Mouse (Mus musculus) forebrain, embryonic 16.5 days (tissue): ENCODE results near the gene Tlk2. TPM values are rescaled to one million over a fixed set of nuclear protein-coding genes. Genes with fewer than 3 reads are reported as not detected.

Experiments used
- ATAC-seq: fragments of 200-750 bp; cut with Nextera tagmentation; 2 replicates; pipeline ENCODE4 v1.8.0; 2017; ENCODE audit warnings: mild to moderate bottlenecking, moderate library complexity
- H3K27ac ChIP-seq: fragments of 300-500 bp; sonication (generic); 2 replicates; pipeline ENCODE4 v1.5.1; 2014; ENCODE audit warnings: low read length, control low read depth
- H3K27me3 ChIP-seq: fragments of 300-500 bp; sonication (generic); replicated peaks from 2 replicates; pipeline ENCODE4 v1.6.1; 2014; ENCODE audit warnings: low read length; ENCODE audit not compliant: control insufficient read depth, insufficient read depth
- H3K36me3 ChIP-seq: fragments of 300-500 bp; sonication (generic); 2 replicates; pipeline ENCODE4 v1.6.1; 2014; ENCODE audit not compliant: control insufficient read depth, insufficient read depth
- H3K4me1 ChIP-seq: fragments of 300-500 bp; sonication (generic); replicated peaks from 2 replicates; pipeline ENCODE4 v1.6.1; 2014; ENCODE audit warnings: low read length; ENCODE audit not compliant: control insufficient read depth, insufficient read depth
- H3K4me2 ChIP-seq: fragments of 300-500 bp; sonication (generic); 2 replicates; pipeline ENCODE4 v1.6.1; 2014; ENCODE audit warnings: mild to moderate bottlenecking, low read length, control low read depth
- H3K4me3 ChIP-seq: fragments of 300-500 bp; sonication (generic); replicated peaks from 2 replicates; pipeline ENCODE4 v1.5.1; 2014; ENCODE audit warnings: mild to moderate bottlenecking, low read length, control low read depth
- H3K9ac ChIP-seq: fragments of 300-500 bp; sonication (generic); replicated peaks from 2 replicates; pipeline ENCODE4 v1.6.1; 2014; ENCODE audit warnings: low read depth, low read length, control low read depth
- H3K9me3 ChIP-seq: fragments of 300-500 bp; sonication (generic); 2 replicates; pipeline ENCODE4 v1.6.1; 2016; ENCODE audit warnings: low read length; ENCODE audit not compliant: control insufficient read depth
- WGBS: fragments of 180-500 bp; shearing (Covaris S2); extraction: QIAGEN DNeasy Blood & Tissue Kit; methylation state at CpG from one replicate; pipeline ENCODE4 v1.1.7; 2014; 5-methylcytosine and 5-hydroxymethylcytosine counted together
- polyA plus RNA-seq: library from polyadenylated mRNA; unstranded; fragments of >200 nt; fragmentation: Nextera tagmentation; extraction: Ambion mirVana; gene quantifications from 2 replicates; pipeline ENCODE4 v1.2.1, GENCODE M21; 2015

Gene Tlk2
- polyA plus RNA-seq, 1 experiment from 2014 or later = 17.7 TPM

DNA sequence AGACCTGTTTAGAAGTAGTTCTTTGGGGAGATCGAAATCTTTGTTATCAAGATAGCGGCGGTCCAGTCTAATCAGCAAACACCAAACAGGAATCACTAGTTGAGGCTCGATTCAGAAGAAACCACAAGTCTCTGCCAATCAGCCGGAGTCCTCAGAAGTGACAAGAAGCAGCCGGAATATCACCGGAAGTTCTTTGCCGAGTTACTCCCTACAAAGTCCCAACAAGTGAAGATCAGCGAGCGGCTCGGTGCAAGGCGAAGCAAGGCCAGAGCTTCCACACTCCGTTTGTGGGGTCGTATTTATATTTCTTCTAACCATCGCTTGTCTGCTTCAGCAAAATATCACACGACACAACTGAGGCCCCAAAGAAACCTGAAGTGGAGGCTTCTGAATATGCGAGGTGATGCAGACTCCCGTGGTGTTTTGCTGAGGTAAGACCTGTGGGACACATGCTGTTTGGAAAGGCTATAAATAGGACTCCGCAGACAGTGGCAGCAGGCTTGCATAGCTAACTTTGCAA lies 21.8 kb upstream of the Tlk2 start:
- no peak overlapping the region for H3K4me3 ChIP-seq

DNA sequence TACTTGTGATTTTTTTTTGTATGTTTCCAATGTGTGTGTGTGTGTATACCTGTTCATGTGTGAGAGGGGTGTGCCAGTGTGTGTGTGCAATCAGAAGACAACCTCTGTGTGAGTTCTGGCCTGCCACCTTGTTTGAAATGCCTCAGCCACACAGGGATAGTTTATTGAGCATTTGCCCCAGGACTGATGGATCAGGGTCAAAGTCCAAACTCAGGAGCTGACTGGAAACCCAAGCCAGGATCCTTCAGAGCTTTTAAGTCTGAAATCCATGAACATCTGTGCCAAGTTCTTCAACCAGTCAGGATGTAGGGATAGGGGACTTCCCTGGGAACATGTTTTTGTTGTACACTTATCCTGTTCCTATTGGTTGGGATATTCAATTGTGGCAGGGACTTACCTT lies 20.6 kb upstream of the Tlk2 start:
- Histone ChIP-seq H3K27me3 (no peaks in the 10 kb centered on the region), H3K36me3 (no peaks in the 10 kb centered on the region), H3K27ac (no peak overlapping the region), H3K9ac (no peak overlapping the region), H3K4me3 (no peak overlapping the region), H3K4me1 (no peaks in the 10 kb centered on the region), H3K4me2 (no peak overlapping the region), H3K9me3 (0 out of 2 replicates have a peak, but pooled peaks cover 2% of the 10 kb centered on the region)
- ATAC-seq = no peak

More for the DNA sequence above, 21.8 kb upstream of the Tlk2 start:
- H3K36me3 ChIP-seq = no peaks in the 10 kb centered on the region
- H3K4me2 ChIP-seq = no peak overlapping the region
- H3K4me1 ChIP-seq = no peaks in the 10 kb centered on the region
- no peaks in the 10 kb centered on the region for H3K27me3 ChIP-seq
- 88% methylated on average over 19 of the region's 19 CpGs for WGBS
- no peak overlapping the region for H3K27ac ChIP-seq
- no peaks in the 10 kb centered on the region for H3K9me3 ChIP-seq
- no peak for ATAC-seq
- H3K9ac ChIP-seq = no peak overlapping the region

DNA sequence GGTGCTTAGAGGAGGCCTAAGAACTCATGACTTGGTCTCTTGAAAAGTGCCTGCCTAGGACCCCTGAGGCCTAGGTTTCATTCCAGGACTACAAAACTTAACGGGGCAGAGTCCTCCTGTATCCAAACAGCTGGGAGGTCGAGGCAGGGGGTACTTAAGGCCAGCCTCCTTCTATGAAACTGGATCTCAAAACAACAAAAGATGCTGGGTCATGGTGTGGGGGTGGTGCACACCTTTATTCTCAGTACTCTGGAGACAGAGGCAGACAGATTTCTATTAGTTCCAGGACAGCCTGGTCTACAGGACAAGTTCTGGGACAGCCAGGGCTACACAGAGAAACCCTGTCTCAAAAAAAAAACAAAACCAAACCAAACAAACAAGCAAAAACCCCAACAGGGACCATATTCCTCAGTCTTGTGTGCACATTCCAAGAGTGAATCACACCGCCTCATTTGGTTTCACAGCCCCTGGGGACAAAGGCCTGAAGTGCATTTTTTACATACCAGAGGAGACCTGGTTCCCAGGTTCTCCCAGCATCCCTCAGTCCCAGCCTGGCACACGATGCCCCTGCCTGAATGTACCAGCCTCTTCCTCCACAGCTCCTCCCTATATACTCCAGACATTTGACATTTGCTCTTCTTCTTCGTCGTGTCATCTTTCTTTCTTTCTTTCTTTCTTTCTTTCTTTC lies 18.8 kb upstream of the Tlk2 start:
- no peak overlapping the region for H3K4me3 ChIP-seq
- 60% methylated on average over 6 of the region's 6 CpGs for WGBS
- no peak overlapping the region for H3K27ac ChIP-seq
- H3K9me3 ChIP-seq = 0 out of 2 replicates have a peak, but pooled peaks cover 2% of the 10 kb centered on the region
- H3K36me3 ChIP-seq = no peaks in the 10 kb centered on the region
- H3K9ac ChIP-seq = no peak overlapping the region
- H3K4me1 ChIP-seq = no peaks in the 10 kb centered on the region
- no peak for ATAC-seq
- no peaks in the 10 kb centered on the region for H3K27me3 ChIP-seq
- no peak overlapping the region for H3K4me2 ChIP-seq

DNA sequence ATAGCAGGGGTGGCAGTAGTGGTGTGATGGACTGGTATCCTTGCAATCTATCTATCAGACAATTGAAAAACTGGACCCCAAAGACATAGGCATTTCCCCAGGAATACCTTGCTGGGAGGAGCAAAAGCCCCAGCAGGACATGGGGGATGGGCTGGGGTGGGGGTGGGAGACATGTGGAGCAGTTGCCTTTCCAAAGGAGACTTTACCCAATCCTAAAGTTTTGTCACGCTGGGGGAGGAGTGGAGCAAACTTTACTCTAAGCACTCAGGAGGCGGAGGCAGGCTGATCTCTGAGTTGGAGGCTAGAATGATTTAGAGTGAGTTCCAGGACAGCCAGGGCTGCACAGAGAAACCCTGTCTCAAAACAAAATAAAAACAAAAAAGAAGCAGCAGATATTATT lies 17.2 kb upstream of the Tlk2 start:
- Histone ChIP-seq H3K27ac (no peak overlapping the region), H3K9ac (no peak overlapping the region), H3K36me3 (no peaks in the 10 kb centered on the region), H3K4me2 (no peak overlapping the region), H3K4me1 (no peaks in the 10 kb centered on the region), H3K9me3 (peaks cover 8% of the 10 kb centered on the region), H3K27me3 (no peaks in the 10 kb centered on the region), H3K4me3 (no peak overlapping the region)
- 94% methylated on average over 2 of the region's 2 CpGs for WGBS
- no peak for ATAC-seq

DNA sequence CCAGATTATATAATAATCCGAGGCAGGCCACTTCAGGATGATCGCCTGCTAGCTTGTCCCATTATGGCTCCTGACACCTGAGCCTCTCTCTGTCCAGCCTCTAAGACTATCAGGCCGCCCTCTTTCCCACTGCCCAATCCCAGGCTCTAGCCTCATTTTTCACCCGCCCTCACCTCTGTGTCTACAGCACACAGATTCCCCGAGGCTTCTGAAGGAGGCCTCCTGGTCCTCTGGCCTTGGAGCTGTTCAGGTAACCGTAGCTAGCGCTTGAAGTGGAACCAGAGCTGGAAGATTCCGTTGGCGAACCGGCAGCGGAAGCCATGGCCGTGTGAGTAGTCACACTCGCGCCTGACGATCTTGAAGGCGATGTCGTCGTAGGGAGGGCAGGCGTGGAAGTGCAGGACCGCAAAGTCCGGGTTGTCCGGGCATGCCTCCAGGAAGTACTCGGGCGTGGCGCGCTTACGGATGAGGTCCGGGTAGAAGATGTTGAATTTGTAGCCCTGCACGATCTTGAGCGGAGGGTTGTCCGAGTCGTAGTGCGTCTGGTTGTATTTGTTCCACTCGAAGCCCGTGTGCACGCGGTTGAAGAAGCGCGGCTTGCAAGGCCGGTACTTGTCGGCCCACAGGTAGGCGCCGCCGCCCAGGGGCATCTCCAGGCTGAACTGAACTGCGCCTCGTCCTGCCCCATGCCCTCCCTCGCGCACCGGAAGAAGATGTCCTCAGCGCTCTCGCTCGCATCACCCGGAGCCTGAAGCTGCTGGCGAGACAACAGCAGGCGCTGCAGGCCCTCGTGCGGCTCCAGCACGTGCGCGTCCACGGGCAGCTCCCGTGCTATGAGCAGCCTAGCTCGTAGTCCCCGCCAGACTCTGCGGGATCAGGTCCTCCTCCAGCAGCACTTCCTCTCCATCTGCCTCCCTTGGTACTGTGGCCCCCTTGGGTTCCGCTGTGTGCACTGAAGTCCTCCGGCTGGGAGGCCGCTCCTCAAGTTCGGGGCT lies 13.8 kb upstream of the Tlk2 start:
- H3K4me2 ChIP-seq = no peak overlapping the region
- no peaks in the 10 kb centered on the region for H3K36me3 ChIP-seq
- H3K9ac ChIP-seq = no peak overlapping the region
- no peaks in the 10 kb centered on the region for H3K4me1 ChIP-seq
- H3K4me3 ChIP-seq = no peak overlapping the region
- no peak overlapping the region for H3K27ac ChIP-seq
- no peak for ATAC-seq
- WGBS = 85% methylated on average over 69 of the region's 69 CpGs
- no peaks in the 10 kb centered on the region for H3K27me3 ChIP-seq
- peaks cover 8% of the 10 kb centered on the region for H3K9me3 ChIP-seq

DNA sequence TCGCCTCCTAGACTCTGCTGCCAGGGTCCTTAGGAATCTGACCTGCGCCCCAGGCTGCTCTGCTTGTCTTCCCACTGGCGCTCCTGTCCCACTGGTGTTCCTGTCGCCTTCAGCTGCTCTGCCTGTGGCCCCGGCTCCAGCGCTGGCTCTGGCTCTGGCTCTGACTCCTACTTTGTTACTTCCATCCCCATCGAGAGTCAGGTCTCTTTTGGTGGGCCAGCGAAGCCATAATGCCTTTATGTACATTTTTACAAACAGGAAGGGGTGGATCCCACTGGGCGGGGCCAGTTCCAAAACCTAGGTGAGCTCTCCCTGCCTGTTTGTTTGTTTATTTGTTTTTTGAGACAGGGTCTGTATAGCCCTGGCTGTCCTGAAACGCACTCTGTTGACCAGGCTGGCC lies 11.8 kb upstream of the Tlk2 start:
- H3K27ac ChIP-seq = no peak overlapping the region
- ATAC-seq = no peak
- H3K4me2 ChIP-seq = no peak overlapping the region
- peaks cover 8% of the 10 kb centered on the region for H3K9me3 ChIP-seq
- no peaks in the 10 kb centered on the region for H3K4me1 ChIP-seq
- H3K9ac ChIP-seq = no peak overlapping the region
- H3K4me3 ChIP-seq = no peak overlapping the region
- 93% methylated on average over 10 of the region's 10 CpGs for WGBS
- no peaks in the 10 kb centered on the region for H3K36me3 ChIP-seq
- H3K27me3 ChIP-seq = no peaks in the 10 kb centered on the region

DNA sequence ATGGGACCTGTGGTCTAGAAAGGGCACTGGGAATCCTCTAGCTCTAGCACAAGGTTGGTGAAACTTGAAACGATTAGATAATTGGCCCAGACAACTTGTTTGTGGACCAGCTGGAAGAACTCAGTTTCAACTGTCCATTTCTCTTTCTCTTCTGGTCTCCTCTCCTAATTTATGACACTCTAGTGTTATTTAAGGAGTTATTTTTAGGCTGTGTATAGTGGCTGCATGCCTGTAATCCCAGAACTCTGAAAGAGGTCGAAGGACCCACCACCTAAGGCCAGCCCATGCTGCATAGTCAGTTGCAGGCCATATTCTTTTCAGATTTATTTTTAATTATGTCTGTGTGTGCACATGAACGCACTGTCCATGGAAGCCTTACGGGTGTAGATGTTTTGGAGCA lies 916 bp downstream of the Tlk2 start:
- no peak overlapping the region for H3K27ac ChIP-seq
- no peaks in the 10 kb centered on the region for H3K9me3 ChIP-seq
- no peaks in the 10 kb centered on the region for H3K27me3 ChIP-seq
- peak overlapping the region; percentile 69 for H3K4me2 ChIP-seq
- ATAC-seq = no peak
- 87% methylated on average over 4 of the region's 4 CpGs for WGBS
- H3K36me3 ChIP-seq = peaks cover 2% of the 10 kb centered on the region; the same call in 1 of the 2 replicates
- H3K4me3 ChIP-seq = no peak overlapping the region
- H3K9ac ChIP-seq = no peak overlapping the region
- peaks cover 20% of the 10 kb centered on the region for H3K4me1 ChIP-seq

DNA sequence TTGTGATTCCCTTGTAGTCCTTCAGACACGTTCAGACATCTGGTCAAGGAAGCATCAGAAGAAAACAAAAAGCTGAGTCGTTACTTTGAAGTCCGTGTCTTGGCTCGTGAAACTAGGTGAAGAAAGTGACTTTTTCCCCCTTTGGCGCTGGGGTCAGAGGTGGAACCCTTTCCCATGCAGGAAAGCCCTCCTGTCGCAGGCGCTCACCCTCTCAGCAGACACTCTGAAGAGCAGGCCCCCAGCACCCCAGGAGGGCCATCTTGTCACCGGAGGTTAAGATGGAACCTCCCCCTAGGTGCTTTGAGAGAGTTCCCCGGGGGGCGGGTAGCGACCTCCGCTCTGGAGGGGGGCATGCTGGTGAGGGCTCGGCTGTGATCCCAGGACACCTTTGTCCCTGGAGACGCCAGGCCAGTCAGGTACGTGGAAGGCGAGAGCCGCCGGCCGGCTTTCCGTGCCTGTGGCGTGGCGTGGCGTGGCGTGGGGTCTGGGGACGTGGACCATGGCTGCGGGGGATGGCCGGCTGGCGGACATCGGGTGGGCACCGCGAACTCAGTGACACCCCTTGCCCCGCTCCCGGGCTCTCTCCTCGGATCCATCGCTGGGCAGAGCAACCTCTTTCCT lies 2.0 kb downstream of the Tlk2 start:
- Histone ChIP-seq H3K4me2 (peak overlapping the region; percentile 69), H3K4me3 (peak overlapping the region; percentile 94), H3K4me1 (peaks cover 20% of the 10 kb centered on the region), H3K27ac (peak overlapping the region; percentile 93), H3K27me3 (no peaks in the 10 kb centered on the region), H3K9ac (peak overlapping the region; percentile 99), H3K9me3 (no peaks in the 10 kb centered on the region), H3K36me3 (peaks cover 10% of the 10 kb centered on the region)
- peak; percentile 11 for ATAC-seq
- WGBS = under 1% methylated on average over 35 of the region's 35 CpGs

DNA sequence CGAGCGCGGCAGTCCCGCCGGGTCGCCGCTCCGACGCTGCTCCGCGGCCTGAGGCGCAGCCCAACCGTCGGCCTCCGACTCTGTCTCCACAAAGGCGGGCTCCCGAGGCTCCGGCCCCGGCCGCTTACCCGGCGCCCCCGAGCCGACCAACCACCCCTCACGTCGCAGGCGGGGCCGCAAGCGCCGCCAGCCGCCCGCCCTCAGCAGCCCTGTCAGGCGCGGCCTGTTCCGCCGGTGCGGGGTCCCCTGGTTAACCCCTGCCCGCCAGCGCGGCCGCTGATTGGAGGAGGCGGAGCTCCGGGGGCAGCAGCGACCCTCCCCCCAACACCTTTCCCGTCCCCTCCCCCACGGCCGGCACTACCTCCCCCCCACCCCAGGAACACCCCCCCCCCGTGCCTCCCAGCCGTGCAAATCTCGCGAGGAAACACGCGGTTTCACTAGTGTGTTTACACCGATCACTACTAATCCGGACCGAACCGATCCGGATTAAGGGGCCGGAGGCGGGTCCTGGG lies 2.6 kb downstream of the Tlk2 start:
- Histone ChIP-seq H3K4me1 (peaks cover 20% of the 10 kb centered on the region), H3K36me3 (peaks cover 13% of the 10 kb centered on the region), H3K4me3 (peak overlapping the region; percentile 94), H3K27ac (peak overlapping the region; percentile 93), H3K9ac (peak overlapping the region; percentile 99), H3K27me3 (no peaks in the 10 kb centered on the region), H3K9me3 (no peaks in the 10 kb centered on the region), H3K4me2 (peak overlapping the region; percentile 69)
- under 1% methylated on average over 51 of the region's 60 CpGs for WGBS
- ATAC-seq = peak; percentile 96
